Mouse (Mus musculus): ENCODE results near the gene Map3k13.
"Not testable (repeated sequence)": the region's sequence is repeated elsewhere in the genome, so short reads cannot be mapped to it uniquely, and the experiment has no call there.

Map3k13 gene

GRCm38 (mm10) chr16:21793875-21794696 is at the start of gene Map3k13:
Gene Map3k13 (plus strand): TSS chr16:21794346.
- DNase-seq (ENCODE audit: low spot score): peak; percentile 95

DNA sequence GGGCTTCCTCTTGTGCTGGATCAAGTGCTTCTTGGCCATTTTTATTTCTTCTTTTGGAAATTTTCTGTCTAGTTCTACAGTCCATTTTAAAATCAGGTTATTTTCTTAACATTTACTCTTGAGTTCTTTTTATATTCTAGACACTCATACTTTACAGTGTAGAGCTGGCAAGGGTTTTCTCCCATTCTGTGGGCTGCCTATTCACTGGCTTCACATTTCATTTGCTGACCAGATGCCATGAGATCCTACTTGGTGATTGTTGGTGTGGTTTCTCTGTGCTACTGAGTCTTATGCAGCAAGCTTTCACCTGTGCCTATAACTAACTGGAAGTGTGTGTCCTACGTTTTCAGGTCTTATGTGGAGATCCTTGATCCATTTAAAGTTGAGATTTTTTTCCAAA is 35.7 kb upstream of the Map3k13 start:
- DNase-seq (ENCODE audit: low spot score): no peak

GRCm38 (mm10) chr16:21768255-21768654 is 25.9 kb upstream of the Map3k13 start:
- DNase-seq (ENCODE audit: low spot score): no peak

GRCm38 (mm10) chr16:21769667-21770066 is 24.5 kb upstream of the Map3k13 start:
- no peak for DNase-seq (ENCODE audit: low spot score)

GRCm38 (mm10) chr16:21774725-21775124 is 19.4 kb upstream of the Map3k13 start:
- no peak for DNase-seq (ENCODE audit: low spot score)

DNA sequence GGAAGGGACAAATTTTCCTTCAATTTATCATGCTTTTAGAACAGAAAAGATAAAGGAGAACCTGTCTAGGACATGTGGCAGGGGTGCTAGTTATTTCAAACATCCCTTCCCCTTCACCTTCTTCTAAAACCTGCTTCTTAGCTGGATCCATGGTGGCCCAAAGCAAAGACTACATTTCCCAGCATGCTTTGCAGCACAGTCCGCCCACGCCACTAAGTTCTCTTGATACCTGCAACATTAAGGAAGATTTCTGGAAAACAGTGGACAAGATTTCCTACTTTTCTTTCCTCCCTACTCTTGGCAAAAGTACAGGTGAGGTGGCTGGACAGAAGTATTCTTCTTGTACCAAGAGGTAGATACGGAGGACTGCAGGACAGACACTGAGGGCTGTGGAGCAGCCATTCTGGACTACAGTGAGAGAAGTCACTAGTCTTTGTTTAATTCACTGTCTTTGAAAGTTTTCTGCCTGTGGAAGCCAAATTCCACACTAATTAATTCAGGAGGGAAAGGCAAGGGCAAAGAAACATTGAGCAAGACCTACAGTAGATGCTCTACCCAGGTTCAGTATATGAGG is 15.8 kb upstream of the Map3k13 start:
- DNase-seq (ENCODE audit: low spot score): no peak

GRCm38 (mm10) chr16:21779149-21779548 is 15.0 kb upstream of the Map3k13 start:
- no peak for DNase-seq (ENCODE audit: low spot score)

- no peak for DNase-seq (ENCODE audit: low spot score)
These were observed 12.9 kb upstream of the Map3k13 start for GRCm38 (mm10) chr16:21781277-21781676.

DNA sequence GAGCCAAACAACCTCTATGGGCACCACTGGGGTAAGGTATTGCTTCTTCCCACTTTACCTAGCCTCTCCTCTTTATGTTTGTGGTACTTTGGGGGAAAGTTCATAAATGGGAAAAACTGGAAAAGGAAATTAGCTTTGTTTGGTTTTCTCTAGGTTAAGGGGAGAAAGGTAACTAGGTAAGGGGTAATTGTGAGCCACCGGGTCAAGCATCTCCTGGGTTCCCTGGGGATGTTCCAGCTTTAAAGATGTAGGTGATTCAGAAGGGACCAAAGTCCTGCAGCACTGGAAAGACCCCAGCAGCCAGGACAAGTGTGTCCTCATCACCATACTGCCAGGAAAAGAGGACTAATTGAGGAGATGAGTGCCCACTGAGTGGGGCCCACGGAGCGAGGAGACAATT is 12.3 kb upstream of the Map3k13 start:
- no peak for DNase-seq (ENCODE audit: low spot score)

DNA sequence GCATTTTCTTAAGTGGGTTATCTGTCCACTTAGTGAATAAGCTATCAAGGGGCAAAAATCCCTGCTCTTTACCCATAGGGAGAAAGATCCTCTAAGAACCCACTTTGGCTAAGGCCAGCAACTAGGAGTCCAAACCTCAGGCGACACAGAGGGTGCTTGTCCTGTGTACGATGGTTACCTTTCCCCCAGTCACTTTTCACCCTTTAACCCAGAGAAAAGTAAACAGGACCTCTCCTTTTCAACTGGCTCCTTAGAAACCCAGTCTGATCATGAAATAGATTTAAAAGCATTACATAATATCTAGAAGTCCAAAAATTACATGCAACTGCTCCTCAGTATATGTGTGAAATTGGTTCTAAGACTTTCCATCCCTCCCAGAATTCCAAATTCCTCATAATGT is 11.3 kb upstream of the Map3k13 start:
- DNase-seq (ENCODE audit: low spot score): no peak

- DNase-seq (ENCODE audit: low spot score): no peak
These were observed 9.1 kb upstream of the Map3k13 start for GRCm38 (mm10) chr16:21785000-21785399.

DNA sequence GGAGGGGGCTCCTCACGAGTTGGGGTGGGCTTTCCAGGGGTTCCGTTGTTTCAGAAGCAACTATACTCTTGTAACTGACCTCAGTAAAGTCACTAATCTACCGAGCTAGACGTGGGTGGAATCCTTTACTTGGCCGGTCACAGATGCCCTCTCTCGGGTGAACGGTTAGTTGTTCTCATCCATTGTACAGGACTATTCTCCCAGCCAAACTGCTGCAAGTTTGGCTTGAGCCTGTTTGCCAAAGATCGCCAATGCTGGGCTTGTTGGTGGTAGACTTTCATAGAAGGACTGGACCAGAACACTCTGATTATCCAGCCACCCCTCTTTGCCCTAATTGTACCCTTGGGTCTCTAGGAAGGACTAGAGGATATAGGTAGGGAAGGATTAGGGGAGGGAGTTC is 7.8 kb upstream of the Map3k13 start:
- no peak for DNase-seq (ENCODE audit: low spot score)

- peak; percentile 47 for DNase-seq (ENCODE audit: low spot score)
These were observed 6.4 kb upstream of the Map3k13 start, which contains the start of gene Ehhadh for GRCm38 (mm10) chr16:21787516-21788353. Gene Ehhadh (minus strand): TSS chr16:21787807.

- no peak for DNase-seq (ENCODE audit: low spot score)
These were observed 5.6 kb upstream of the Map3k13 start for GRCm38 (mm10) chr16:21788581-21788980.

GRCm38 (mm10) chr16:21789180-21789579 is 5.0 kb upstream of the Map3k13 start:
- no peak for DNase-seq (ENCODE audit: low spot score)

DNA sequence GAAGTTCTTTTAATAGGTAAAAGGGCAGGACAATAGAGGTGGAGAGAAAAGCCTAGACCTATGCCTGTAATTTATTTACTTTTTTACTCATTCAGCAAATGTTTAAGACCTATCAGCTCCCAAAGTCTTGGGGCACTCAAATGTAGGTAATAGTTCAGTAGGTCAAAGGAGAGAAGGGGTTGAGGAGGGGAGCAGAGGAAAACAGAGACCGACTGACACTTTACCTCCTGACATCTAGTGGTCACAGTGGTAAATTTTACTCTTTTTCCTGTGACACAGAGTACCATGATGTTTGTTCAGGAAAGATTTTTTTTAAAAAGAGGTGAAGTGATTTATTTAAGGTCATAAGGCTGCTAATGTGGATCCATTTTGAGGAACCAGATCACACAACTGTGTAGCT is 3.7 kb upstream of the Map3k13 start:
- DNase-seq (ENCODE audit: low spot score): no peak

- no peak for DNase-seq (ENCODE audit: low spot score)
These were observed 2.4 kb upstream of the Map3k13 start for GRCm38 (mm10) chr16:21791779-21792178.

DNA sequence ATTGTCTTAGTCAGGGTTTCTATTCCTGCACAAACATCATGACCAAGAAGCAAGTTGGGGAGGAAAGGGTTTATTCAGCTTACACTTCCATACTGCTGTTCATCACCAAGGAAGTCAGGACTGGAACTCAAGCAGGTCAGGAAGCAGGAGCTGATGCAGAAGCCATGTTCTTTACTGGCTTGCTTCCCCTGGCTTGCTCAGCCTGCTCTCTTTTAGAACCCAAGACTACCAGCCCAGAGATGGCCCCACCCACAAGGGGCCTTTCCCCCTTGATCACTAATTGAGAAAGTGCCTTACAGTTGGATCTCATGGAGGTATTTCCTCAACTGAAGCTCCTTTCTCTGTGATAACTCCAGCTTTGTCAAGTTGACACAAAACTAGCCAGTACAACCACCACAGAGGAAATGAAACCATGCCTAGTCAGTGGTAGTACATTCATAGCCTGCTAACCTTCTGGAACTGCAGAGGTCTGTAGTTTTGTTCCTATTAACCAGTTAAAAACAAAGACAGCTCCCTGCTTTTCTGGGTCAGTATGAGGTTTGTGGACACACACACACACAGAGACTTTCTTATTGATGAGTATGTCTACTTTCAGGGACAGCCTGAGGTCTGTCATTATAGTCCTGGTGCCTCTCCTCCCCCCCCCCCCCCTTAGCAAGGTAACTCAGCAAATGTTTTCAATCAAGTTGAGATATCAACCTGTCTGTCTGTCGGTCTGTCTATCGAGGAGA is 901 bp upstream of the Map3k13 start:
- not testable (repeated sequence) for DNase-seq (ENCODE audit: low spot score)

DNA sequence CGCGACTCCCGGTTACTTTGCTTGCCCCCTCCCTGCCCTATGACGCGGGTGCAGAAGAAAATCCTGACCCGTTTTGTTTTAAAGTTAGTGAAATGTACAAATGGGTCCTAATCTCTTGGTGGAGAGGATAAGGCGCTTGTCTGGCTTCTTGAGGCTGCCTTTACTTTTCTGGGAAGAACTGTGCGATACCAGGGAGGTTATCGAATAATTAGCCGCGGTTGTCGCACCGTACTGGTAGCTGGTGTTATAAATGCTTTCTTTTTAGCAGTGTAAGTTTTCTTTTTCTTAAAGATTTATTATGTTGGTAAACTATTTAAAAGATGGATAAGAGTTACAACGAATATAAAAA is 525 bp downstream of the Map3k13 start:
- DNase-seq (ENCODE audit: low spot score): no peak

DNA sequence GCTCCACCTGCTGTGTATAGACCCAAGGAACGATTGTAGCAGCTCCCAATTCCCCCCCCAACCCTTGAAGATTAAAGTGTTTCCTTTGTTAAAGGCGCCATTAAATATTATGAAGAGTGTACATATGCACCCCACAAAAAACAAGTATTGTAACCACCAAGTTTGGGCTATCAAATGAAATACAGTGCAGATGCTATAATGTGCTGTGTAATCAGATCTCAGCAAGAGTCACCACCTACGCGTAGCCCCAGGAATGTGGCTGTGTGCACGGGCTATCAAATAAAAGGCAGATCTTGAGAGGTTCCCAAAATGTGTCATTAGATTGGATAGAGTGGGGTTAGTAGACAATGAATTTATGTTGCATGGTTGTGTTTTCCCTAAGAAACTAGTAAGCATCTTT is 925 bp downstream of the Map3k13 start:
- no peak for DNase-seq (ENCODE audit: low spot score)

- no peak for DNase-seq (ENCODE audit: low spot score)
These were observed 10.1 kb downstream of the Map3k13 start for GRCm38 (mm10) chr16:21804258-21804657.

DNA sequence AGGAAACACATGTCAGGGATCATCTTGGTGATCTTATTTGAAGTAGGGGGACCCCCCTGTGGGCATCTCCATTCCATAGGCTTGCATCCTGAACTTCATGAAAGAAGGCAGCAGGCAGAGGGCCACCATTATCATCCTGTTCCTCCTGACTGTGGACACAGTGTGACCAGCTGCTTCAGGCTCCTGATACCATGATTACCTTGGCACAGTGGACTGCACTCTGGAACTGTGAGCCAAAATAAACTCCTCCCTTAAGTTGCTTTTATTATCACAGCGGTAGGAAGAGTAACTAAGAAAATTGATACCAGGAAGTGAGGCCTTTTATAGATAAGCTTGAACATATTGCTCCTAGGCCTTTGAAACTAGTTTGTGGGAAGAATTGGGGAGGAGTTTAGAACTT is 12.7 kb downstream of the Map3k13 start:
- no peak for DNase-seq (ENCODE audit: low spot score)
